Mouse (Mus musculus) spleen, embryonic (tissue): Measurements from ENCODE around the gene Cdk6.
"Not testable (repeated sequence)": the region's sequence is repeated elsewhere in the genome, so short reads cannot be mapped to it uniquely, and the experiment has no call there.

Source experiments
- CTCF ChIA-PET: fragments of 350-600 bp; sonication (Branson Sonifier 250); formaldehyde crosslinking; loops from one replicate; lab custom pipeline; 2022; lab: Charles Lee

Cdk6 gene

DNA sequence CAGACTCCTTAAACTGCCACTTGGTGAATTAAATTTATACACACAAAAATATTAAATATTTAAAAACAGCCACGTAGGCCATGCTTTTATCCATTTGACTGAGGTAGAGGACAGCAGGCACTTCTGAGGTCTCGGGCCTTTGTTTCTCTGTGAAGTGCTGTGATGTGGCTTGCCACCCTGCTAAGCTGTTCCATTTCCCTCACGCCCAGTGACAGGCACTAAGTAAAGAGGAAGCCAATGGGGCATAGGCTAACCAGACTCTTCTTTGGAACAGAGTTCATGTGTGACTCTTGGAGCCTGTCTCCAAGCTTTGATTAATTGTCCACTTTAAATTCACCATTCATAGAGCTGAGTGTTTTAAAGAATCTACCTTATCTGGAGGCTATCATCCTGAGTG lies 79.5 kb downstream of the Cdk6 start:
- CTCF ChIA-PET: no interaction called here

DNA sequence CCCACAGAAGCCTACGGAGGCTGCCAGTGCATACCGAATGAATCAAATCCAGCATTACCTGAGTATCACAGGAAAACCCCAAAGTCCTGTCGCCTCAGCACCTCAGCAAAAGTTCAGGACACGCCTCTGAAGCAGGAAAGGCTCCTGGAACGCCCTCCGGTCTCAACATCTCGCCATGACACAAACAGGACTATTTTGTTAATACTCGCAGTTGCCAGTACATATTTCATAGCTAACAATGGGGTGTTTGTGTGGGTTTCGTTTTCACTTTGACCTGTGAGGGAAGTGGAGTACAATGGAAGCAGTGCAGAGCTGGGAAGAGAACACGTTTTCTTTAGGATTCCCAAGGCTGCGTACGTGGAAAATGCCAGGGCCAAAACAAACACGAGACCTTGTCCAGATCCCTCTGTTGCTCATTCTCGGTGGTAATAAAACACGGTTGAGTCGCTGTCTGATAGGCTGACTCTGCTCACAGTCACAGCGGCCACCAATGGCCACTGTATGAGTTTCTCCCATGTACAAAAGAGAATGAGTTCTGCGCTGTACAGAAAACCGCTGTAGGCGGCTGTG lies 91.9 kb downstream of the Cdk6 start:
- CTCF ChIA-PET: not testable (repeated sequence)

GRCm38 (mm10) chr5:3434105-3434504 lies 92.8 kb downstream of the Cdk6 start:
- CTCF ChIA-PET: not testable (repeated sequence)

DNA sequence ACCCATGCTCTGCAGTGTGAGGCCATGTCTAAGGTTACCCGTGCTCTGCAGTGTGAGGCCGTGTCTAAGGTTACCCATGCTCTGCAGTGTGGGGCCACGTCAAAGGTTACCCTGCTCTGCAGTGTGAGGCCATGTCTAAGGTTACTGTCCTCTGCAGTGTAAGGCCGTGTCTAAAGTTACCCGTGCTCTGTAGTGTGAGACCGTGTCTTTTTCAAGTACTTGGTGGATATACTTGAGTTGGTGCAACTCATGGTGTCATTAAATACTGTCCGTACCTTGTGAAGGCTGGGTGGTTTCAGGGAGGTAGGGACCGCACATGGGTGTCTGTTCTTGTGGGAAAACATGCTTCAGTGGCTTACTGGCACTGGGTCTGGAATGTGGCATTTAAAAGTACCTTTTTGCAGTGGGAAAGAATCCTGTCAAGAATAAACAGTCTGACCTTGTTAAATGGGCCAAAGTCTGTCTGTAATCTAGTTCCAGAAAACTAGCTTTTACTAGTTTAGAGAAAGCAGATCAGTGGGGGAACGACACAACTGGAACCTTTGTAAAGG lies 97.2 kb downstream of the Cdk6 start:
- CTCF ChIA-PET: not testable (repeated sequence)

DNA sequence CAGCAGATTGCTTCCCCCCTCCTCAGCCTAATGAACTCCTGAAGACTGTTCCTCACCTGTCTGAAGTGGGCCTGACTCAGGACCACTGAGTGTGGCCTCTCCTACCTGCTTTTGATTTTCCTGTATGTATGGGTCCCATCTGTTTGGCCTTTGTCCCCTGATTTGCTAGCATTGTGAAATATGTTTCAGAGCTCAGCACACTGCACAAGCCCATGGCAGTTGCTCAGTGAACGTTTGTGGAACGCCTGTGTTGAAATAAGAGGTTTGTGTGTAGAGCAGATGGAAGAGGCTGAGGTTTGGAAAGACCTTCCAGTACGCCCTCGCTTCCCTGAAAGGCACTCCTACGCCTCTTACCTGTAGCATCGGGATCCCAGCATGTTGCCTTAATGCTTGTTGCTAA lies 98.1 kb downstream of the Cdk6 start:
- CTCF ChIA-PET: not testable (repeated sequence)

DNA sequence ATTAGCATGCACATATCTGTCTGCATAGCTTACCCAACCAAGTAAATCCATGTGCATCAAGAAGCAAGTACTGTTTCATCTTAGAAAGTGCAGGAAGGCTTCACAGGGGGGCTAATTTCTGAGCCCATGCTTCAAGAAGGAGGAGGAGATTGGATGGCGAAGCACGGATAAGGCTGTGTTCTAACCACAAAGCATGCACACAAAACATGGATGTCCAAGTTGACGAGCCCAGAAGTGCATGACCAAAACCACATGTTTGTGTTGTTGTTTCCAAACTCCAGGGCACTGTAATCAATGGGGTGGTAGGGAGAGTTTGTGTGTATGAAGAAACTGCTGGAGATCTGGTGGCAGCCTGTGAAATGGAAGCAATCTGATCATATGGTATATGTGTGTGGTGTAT lies 101.2 kb downstream of the Cdk6 start:
- CTCF ChIA-PET: not testable (repeated sequence)

GRCm38 (mm10) chr5:3451233-3451632 lies 109.9 kb downstream of the Cdk6 start:
- CTCF ChIA-PET: not testable (repeated sequence)

DNA sequence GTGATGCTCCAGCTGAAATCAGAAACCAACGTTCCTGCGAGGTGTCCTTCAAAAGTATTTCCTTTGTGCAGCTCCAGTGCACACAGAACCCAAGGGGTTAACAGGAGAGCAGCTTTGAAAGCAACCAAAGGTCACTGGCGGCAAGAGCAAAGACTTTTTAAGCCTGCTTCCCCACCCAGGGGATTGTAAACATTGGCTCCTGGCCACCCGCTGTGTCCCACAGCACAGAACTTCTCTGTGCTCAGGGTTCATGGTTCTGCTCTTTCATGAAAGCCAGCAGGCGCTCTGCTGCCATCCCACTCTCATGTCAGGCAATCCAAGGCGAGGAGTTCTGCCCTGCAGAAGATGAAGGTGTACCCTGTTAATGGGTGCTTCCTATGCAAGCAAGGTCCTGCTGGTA lies 112.7 kb downstream of the Cdk6 start:
- CTCF ChIA-PET: not testable (repeated sequence)

DNA sequence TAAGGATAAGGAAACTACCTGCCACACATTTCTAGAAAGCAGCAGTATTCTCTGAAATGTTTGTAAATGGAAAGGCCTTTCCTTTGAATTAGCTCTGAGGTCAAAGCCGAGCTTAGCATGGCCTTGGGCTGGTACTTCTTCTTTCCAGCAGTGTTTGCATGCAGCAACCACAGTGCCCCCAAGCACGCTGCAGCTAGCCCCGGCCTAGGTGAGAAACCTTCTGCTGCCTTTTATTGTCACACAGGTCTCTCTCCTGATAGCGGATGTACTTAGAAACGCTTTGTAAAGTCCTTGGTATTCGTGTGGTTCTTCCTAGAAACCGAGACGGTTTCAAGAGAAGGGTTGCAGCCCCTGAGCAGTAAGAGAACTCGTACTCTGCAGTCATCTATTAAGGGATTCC lies 119.6 kb downstream of the Cdk6 start:
- CTCF ChIA-PET: no interaction called here

- CTCF ChIA-PET: interaction anchor here (0.7 kb wide), 1 partner anchor 79 kb away, joined by 4 read pairs; no protein-coding TSS in a partner anchor
Observed at GRCm38 (mm10) chr5:3461401-3461800, 120.1 kb downstream of the Cdk6 start.

- CTCF ChIA-PET: no interaction called here
Observed at GRCm38 (mm10) chr5:3462897-3463757, 121.8 kb downstream of the Cdk6 start.

DNA sequence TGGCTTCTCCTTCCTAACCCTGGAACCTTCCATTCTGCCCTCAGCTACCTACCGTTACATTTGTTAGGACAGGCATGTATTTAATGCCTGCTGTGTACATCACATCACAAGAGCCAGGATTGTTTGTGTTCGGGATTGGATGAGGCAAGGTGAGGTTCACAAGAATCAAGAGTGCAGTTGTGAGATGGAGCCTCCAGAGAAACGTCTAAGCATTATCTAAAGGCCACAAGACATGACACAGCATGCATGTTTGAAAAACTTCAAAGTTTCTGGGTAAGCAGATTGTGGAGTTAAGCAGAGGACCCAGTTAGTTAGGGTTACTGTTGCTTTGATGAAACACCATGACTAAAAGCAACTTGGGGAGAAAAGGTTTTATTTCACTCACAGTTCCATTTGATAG lies 122.5 kb downstream of the Cdk6 start:
- CTCF ChIA-PET: no interaction called here

GRCm38 (mm10) chr5:3466069-3466877 lies 125.0 kb downstream of the Cdk6 start:
- CTCF ChIA-PET: no interaction called here

GRCm38 (mm10) chr5:3470866-3471265 lies 129.6 kb downstream of the Cdk6 start:
- CTCF ChIA-PET: interaction anchor here (0.6 kb wide), 1 partner anchor 12 kb away, joined by 7 read pairs; no protein-coding TSS in a partner anchor

GRCm38 (mm10) chr5:3472311-3473156 lies 131.2 kb downstream of the Cdk6 start:
- CTCF ChIA-PET: no interaction called here

GRCm38 (mm10) chr5:3477711-3478110 lies 136.4 kb downstream of the Cdk6 start:
- CTCF ChIA-PET: no interaction called here

GRCm38 (mm10) chr5:3478216-3478615 lies 136.9 kb downstream of the Cdk6 start:
- CTCF ChIA-PET: no interaction called here

DNA sequence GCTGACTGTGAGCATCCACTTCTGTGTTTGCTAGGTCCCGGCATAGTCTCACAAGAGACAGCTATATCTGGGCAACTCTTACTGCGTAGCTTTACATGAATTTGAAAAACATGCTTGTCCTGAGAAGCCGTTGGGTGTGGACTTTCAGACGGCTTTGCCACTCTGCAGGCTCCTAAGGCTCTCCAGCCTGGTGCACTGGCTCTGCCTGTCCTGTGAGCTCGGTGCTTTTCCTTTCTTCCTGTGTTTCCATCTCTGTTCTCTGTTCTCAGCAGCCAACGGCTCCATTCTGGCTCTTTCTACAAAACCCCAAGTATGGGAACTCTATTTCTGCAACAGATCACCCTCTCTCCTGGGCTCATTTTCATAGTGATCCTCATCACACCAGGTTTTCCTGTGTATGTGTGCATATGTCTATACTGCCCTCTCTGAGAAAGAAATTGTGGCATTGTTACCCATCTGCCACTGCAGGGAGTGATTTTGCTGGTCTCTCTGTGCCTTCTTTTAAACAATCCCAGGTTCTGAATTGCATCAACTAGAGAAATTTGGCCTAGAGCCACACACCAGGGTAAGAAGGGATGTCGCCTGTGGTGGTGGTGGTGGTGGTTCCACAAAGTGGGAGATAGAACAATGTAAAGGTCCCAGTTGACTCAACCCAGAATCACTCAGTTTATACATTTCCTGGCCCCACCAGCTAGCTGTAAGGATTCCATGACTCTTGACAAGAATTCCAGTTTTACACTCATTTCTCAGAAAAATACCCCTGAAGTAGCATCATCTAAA lies 137.9 kb downstream of the Cdk6 start:
- CTCF ChIA-PET: no interaction called here

DNA sequence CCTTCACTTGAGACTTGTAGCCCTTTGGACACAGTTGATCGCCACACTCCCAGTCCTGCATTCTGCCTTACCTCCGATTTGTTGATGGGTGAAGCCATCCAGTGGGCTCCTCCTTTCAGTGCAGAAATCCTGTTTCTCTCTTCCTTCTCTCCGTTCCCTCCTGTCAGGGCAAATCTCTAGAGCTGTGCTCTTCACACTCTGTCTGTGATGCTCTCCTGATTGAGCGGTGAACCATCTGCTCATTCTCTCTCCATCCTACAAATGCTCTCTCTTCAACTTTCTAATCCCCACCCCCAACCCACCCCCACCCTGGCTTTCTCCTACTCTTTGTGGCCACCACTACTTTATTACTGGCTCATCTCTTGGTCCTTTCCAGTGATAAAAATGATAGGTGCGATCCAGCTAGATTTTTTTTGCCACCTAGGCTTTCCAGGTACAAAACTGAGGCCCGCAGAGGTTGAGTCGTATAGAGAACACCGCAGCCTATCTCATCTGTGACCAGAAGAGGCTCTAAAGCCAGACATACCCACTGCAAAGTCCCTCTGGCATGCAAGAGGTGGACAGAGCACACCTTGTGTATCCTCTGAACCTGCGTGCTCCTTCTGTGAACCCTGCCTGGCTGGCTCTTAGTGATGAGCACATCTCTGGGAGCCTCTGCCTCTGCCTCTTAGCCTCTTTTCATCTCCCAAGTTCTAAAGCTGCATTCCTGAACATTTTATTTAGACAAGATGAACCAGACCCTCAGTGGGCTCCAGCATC lies 139.5 kb downstream of the Cdk6 start:
- CTCF ChIA-PET: no interaction called here

DNA sequence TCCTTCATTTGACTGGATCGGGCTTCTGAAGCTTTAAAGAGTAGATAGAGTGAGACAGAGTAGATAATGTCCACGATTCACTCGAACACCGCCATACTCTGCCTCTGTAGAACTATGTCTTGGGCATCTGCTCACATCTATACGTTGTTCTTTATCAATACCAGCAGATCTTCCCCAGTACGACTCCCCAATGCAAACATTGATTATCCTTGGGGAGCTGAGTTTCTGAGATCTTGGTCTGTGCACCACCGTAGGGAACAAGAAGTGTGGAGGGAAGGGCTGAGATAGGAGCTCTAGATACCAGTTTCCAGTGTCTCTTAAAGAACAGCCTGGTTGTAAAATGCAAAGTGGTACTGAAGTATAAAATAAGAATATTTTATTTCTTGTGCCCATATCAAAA lies 141.2 kb downstream of the Cdk6 start:
- CTCF ChIA-PET: no interaction called here
